Mouse (Mus musculus): Measurements from ENCODE around the gene Tmem141. TPM values are rescaled to one million over a fixed set of nuclear protein-coding genes. Genes with fewer than 3 reads are reported as not detected.

Gene Tmem141
- total and polyA plus RNA-seq, 3 experiments = not detected

DNA sequence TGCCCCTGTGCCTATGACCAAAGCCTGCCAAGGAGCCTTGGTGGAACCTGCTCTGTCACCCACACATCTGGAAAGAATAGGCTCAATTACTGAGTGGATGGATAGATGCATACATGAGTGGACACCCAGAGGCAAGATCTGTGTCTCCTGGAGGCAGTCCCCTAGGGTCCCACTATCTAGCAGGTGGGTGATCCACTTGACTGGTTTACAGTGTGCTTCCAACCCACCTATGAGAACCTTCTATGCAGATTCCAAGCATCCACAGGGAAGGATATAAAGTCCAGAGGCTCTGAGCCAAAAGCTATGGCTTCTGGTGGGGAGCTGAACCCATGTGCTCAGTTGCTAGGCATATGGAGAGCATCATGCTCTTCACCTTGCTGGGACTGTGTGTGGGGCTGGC is 35.8 kb upstream of the Tmem141 start, which contains the start of gene Lcn5:
TSS of gene Lcn5 (plus strand) at position 301 of the 400 bp plus-strand sequence.
- Histone ChIP-seq H3K9me3 (replicated peaks) (no peaks in the 10 kb centered on the region), H3K36me3 (replicated peaks) (no peaks in the 10 kb centered on the region), H3K4me3 (ENCODE audit: low read depth, low read length) (no peak within 1 kb of the TSS), H3K27me3 (ENCODE audit: insufficient read depth, low read length) (peaks cover 23% of the 10 kb centered on the region), H3K4me1 (ENCODE audit: insufficient read depth, low read depth, low read length) (no peaks in the 10 kb centered on the region)
- DNase-seq (ENCODE audit: low spot score) (no peak), ATAC-seq (ENCODE audit: extremely low read depth, insufficient number of reproducible peaks, low FRiP score, poor library complexity, severe bottlenecking) (no peak)
- TF ChIP-seq TAL1 (conservative IDR thresholded peaks at IDR 0.05; ENCODE audit: low read depth, low read length) = no peak
- no peak for TF ChIP-seq GATA1 (IDR thresholded peaks at IDR 0.05; ENCODE audit: borderline replicate concordance, low read length)
- no peak for TF ChIP-seq CTCF (IDR thresholded peaks at IDR 0.05; ENCODE audit: low read depth, low read length)
- no peak for TF ChIP-seq GATA2 (IDR thresholded peaks at IDR 0.05; ENCODE audit: borderline replicate concordance, low read depth, low read length)
- TF ChIP-seq POLR2AphosphoS5 (IDR thresholded peaks at IDR 0.05; ENCODE audit: insufficient replicate concordance, low read depth, low read length) = no peak

DNA sequence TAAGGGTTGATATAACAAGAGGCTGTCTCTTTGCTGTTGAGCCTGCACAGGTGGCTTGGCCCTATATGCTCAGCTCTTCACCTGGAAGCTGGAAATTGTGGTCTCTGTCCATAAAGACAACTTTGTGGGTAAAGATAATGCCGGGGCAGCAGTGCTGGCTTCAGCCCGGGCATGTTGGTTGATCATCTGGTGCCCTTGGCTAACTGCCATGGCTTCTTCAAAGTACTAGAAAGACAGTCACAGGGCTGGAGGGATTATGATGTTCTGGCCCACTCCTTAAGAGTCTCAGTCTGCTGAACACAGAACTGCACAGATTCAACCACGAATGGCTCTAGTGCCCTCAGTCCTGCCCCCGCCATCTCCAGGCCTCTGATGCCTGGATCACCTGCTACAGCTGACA is 35.4 kb upstream of the Tmem141 start:
- H3K4me1 ChIP-seq (ENCODE audit: insufficient read depth, low read depth, low read length) = no peaks in the 10 kb centered on the region
- H3K36me3 ChIP-seq (replicated peaks) = no peaks in the 10 kb centered on the region
- no peak for DNase-seq (ENCODE audit: low spot score)
- TF ChIP-seq POLR2AphosphoS5 (IDR thresholded peaks at IDR 0.05; ENCODE audit: insufficient replicate concordance, low read depth, low read length) (no peak), TAL1 (conservative IDR thresholded peaks at IDR 0.05; ENCODE audit: low read depth, low read length) (no peak), CTCF (IDR thresholded peaks at IDR 0.05; ENCODE audit: low read depth, low read length) (no peak), GATA1 (IDR thresholded peaks at IDR 0.05; ENCODE audit: borderline replicate concordance, low read length) (no peak), GATA2 (IDR thresholded peaks at IDR 0.05; ENCODE audit: borderline replicate concordance, low read depth, low read length) (no peak)
- peaks cover 23% of the 10 kb centered on the region for H3K27me3 ChIP-seq (ENCODE audit: insufficient read depth, low read length)
- H3K4me3 ChIP-seq (ENCODE audit: low read depth, low read length) = no peak overlapping the region
- no peak for ATAC-seq (ENCODE audit: extremely low read depth, insufficient number of reproducible peaks, low FRiP score, poor library complexity, severe bottlenecking)
- no peaks in the 10 kb centered on the region for H3K9me3 ChIP-seq (replicated peaks)

DNA sequence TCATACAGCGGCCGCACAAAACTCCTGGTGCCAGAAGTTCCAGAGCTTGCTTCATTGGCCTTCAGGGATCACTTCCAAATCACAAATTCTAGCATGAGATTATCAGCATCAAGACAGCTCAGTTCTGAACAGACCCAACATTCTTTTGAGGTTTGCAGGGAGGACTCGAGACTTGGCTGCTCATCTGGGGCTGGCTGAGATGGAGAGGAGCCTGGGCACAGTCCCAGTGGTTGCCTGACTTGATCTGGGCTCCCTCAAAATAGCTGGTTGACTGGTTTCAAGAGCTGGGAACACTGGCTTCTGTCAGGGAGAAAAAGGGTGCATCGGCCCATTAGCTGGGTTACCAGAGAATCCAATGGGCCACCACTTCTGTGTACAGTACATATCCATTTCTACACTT is 34.9 kb upstream of the Tmem141 start:
- Histone ChIP-seq H3K27me3 (ENCODE audit: insufficient read depth, low read length) (peaks cover 23% of the 10 kb centered on the region), H3K9me3 (replicated peaks) (no peaks in the 10 kb centered on the region), H3K36me3 (replicated peaks) (no peaks in the 10 kb centered on the region), H3K4me1 (ENCODE audit: insufficient read depth, low read depth, low read length) (no peaks in the 10 kb centered on the region), H3K4me3 (ENCODE audit: low read depth, low read length) (no peak overlapping the region)
- ATAC-seq (ENCODE audit: extremely low read depth, insufficient number of reproducible peaks, low FRiP score, poor library complexity, severe bottlenecking) (no peak), DNase-seq (ENCODE audit: low spot score) (no peak)
- TF ChIP-seq TAL1 (conservative IDR thresholded peaks at IDR 0.05; ENCODE audit: low read depth, low read length) = no peak
- TF ChIP-seq GATA1 (IDR thresholded peaks at IDR 0.05; ENCODE audit: borderline replicate concordance, low read length) = no peak
- no peak for TF ChIP-seq CTCF (IDR thresholded peaks at IDR 0.05; ENCODE audit: low read depth, low read length)

DNA sequence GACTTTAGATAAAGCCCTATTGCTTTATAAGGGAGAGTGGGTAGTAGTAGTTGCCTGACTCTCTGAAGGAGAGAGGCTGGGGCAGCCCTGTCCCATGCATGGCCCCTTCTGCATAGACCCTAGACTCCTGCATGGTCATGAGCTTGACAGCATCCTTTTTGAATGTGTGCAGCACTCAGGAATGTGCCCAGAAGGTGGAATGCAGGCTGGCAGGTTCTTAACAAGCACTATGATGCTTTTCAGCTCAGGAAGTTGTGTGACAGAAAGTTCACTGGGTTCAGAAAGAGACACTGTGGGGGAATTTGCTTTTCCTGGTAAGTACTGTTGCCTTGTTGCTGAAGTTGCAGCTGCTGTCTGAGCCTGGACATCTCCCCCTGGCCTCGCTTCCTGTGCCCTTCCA is 32.7 kb upstream of the Tmem141 start:
- Histone ChIP-seq H3K9me3 (replicated peaks) (no peaks in the 10 kb centered on the region), H3K36me3 (replicated peaks) (no peaks in the 10 kb centered on the region), H3K4me1 (ENCODE audit: insufficient read depth, low read depth, low read length) (no peaks in the 10 kb centered on the region), H3K4me3 (ENCODE audit: low read depth, low read length) (no peak overlapping the region), H3K27me3 (ENCODE audit: insufficient read depth, low read length) (peaks cover 28% of the 10 kb centered on the region)
- ATAC-seq (ENCODE audit: extremely low read depth, insufficient number of reproducible peaks, low FRiP score, poor library complexity, severe bottlenecking) = no peak
- no peak for TF ChIP-seq GATA1 (IDR thresholded peaks at IDR 0.05; ENCODE audit: borderline replicate concordance, low read length)
- no peak for TF ChIP-seq GATA2 (IDR thresholded peaks at IDR 0.05; ENCODE audit: borderline replicate concordance, low read depth, low read length)
- no peak for TF ChIP-seq TAL1 (conservative IDR thresholded peaks at IDR 0.05; ENCODE audit: low read depth, low read length)
- no peak for TF ChIP-seq POLR2AphosphoS5 (IDR thresholded peaks at IDR 0.05; ENCODE audit: insufficient replicate concordance, low read depth, low read length)
- no peak for TF ChIP-seq CTCF (IDR thresholded peaks at IDR 0.05; ENCODE audit: low read depth, low read length)
- DNase-seq (ENCODE audit: low spot score) = no peak

DNA sequence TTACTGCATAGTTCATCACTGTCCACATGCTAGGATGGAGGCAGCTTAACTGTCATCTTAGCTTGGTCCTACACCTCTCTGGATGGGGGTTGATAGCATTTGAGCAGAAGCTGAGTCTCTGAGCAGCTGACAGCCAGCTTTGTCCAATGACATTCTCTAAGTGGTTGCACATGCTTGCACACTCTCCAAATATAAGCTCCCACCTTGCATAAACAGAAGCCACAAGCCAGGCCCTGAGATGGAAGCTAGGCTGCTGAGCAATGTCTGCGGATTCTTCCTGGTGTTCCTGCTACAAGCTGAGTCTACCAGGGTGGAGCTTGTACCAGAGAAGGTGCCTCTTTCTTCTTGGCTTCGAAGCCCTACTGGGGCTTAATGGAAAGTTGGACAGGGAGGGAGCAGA is 31.1 kb upstream of the Tmem141 start, which contains the start of gene Lcn8:
TSS of gene Lcn8 (plus strand) at position 219 of the 400 bp plus-strand sequence.
- Histone ChIP-seq H3K27me3 (ENCODE audit: insufficient read depth, low read length) (peaks cover 28% of the 10 kb centered on the region), H3K9me3 (replicated peaks) (no peaks in the 10 kb centered on the region), H3K4me1 (ENCODE audit: insufficient read depth, low read depth, low read length) (no peaks in the 10 kb centered on the region), H3K4me3 (ENCODE audit: low read depth, low read length) (no peak within 1 kb of the TSS), H3K36me3 (replicated peaks) (no peaks in the 10 kb centered on the region)
- TF ChIP-seq GATA1 (IDR thresholded peaks at IDR 0.05; ENCODE audit: borderline replicate concordance, low read length) (no peak), CTCF (IDR thresholded peaks at IDR 0.05; ENCODE audit: low read depth, low read length) (no peak), POLR2AphosphoS5 (IDR thresholded peaks at IDR 0.05; ENCODE audit: insufficient replicate concordance, low read depth, low read length) (no peak), TAL1 (conservative IDR thresholded peaks at IDR 0.05; ENCODE audit: low read depth, low read length) (no peak), GATA2 (IDR thresholded peaks at IDR 0.05; ENCODE audit: borderline replicate concordance, low read depth, low read length) (no peak)
- DNase-seq (ENCODE audit: low spot score) (no peak), ATAC-seq (ENCODE audit: extremely low read depth, insufficient number of reproducible peaks, low FRiP score, poor library complexity, severe bottlenecking) (no peak)

DNA sequence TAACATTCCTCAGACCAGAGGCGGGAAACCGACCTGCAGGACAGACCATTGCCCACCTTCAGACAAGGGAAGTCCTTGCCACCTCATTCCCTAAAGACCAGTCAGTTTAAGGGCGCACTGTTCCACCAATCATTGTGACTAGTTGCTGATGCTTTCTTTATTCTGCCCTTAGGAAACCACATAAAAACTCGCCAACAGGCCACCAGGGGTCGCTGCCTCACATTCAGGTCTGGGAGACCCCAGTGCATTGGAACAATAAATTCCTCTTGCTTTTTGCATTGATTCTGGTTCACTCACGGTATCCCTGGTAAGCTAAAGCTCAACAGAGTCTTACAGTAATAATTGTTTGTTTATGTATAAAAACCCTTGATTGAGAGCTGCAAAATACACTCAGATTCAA is 18.1 kb upstream of the Tmem141 start:
- no peaks in the 10 kb centered on the region for H3K36me3 ChIP-seq (replicated peaks)
- peaks cover 7% of the 10 kb centered on the region for H3K27me3 ChIP-seq (ENCODE audit: insufficient read depth, low read length)
- no peak for ATAC-seq (ENCODE audit: extremely low read depth, insufficient number of reproducible peaks, low FRiP score, poor library complexity, severe bottlenecking)
- no peak for DNase-seq (ENCODE audit: low spot score)
- no peaks in the 10 kb centered on the region for H3K4me1 ChIP-seq (ENCODE audit: insufficient read depth, low read depth, low read length)
- H3K4me3 ChIP-seq (ENCODE audit: low read depth, low read length) = no peak overlapping the region
- no peaks in the 10 kb centered on the region for H3K9me3 ChIP-seq (replicated peaks)
- no peak for TF ChIP-seq GATA1 (IDR thresholded peaks at IDR 0.05; ENCODE audit: borderline replicate concordance, low read length)
- no peak for TF ChIP-seq GATA2 (IDR thresholded peaks at IDR 0.05; ENCODE audit: borderline replicate concordance, low read depth, low read length)
- TF ChIP-seq TAL1 (conservative IDR thresholded peaks at IDR 0.05; ENCODE audit: low read depth, low read length) = no peak
- no peak for TF ChIP-seq CTCF (IDR thresholded peaks at IDR 0.05; ENCODE audit: low read depth, low read length)
- no peak for TF ChIP-seq POLR2AphosphoS5 (IDR thresholded peaks at IDR 0.05; ENCODE audit: insufficient replicate concordance, low read depth, low read length)

Measured in G1E (cell line).